25 mouse cellular contexts compared by ENCODE assay signal in genomic region chr15:23418158-23418557, GRCm38 (mm10).
A peak's percentile ranks its signal among the peaks of the same experiment; 100 is the strongest.
DNase-seq lines count a peak whose midpoint lies in the region; ATAC-seq and TF ChIP-seq lines count a peak whose summit lies in the region.
"Had no signal": no experiment of that assay in that cellular context is flagged by ENCODE, and none has a peak within 500 bp of the region (broad histone marks: within the 10 kb centered on the region; RNA-seq: fewer than 3 reads in every experiment).

No protein-coding gene starts in this region.

- peaks cover 3 to 4% of the 10 kb centered on the region in 2 experiments; a peak in 2 of 4 replicates for H3K4me1 ChIP-seq in MEL (ENCODE audit: control insufficient read depth in 1 of 2, insufficient read depth in 2 of 2, low read length in 2 of 2)
- H3K4me1 ChIP-seq in forebrain, embryonic 12.5 days: no peaks in the 10 kb centered on the region

- DNase-seq in MEL (ENCODE audit: low read depth, low spot score): peak; percentile 22
- DNase-seq in MEL-GATA-1-ER (ENCODE audit: extremely low read depth, low read depth): peak; percentile 15
- DNase-seq in brain, adult 2 months (ENCODE audit: low read depth, low spot score): peak; percentile 14
- no peak for DNase-seq in gastrocnemius, postnatal 4 days (ENCODE audit: low spot score in 2 of 2)
- DNase-seq in adrenal gland, adult 8-10 months: no peak
- DNase-seq: adrenal gland, adult 2 months; adrenal gland, postnatal 10 days; adrenal gland, postnatal 14 days; adrenal gland, postnatal 25 days; adrenal gland, postnatal 36 days; B cell, adult 2 months; cerebellum, adult 11 months; cerebellum, adult 11-12 months; cerebellum, adult 18-20 months; cerebellum, adult 2 months; cerebellum, adult 8-10 months; cerebellum, adult 9-10 months had no signal

- no peaks in the 10 kb centered on the region for H3K9me3 ChIP-seq in MEL (replicated peaks; ENCODE audit: insufficient read depth, low read length)
- no peaks in the 10 kb centered on the region for H3K9me3 ChIP-seq in forebrain, embryonic 12.5 days
- H3K9me3 ChIP-seq: G1E had no signal

- ATAC-seq in megakaryocyte, adult 5-6 weeks (ENCODE audit: poor library complexity, severe bottlenecking): no peak
- ATAC-seq in forebrain, embryonic 12.5 days (ENCODE audit: low FRiP score): no peak
- ATAC-seq: activated CD4-positive, CD25-positive, alpha-beta regulatory T cell, adult 4 months; CD4-positive, CD25-positive, alpha-beta regulatory T cell, adult 4 months; Patski had no signal

- no peak overlapping the region for H3ac ChIP-seq in myocyte (ENCODE audit: control insufficient read depth, insufficient read length)

- H3K4me2 ChIP-seq in myocyte (ENCODE audit: low read depth): no peak overlapping the region
- H3K4me2 ChIP-seq in forebrain, embryonic 12.5 days: no peak overlapping the region

- no peak for TF ChIP-seq POLR2A in MEL (IDR thresholded peaks at IDR 0.05; ENCODE audit: control insufficient read depth in 1 of 2, insufficient read depth in 1 of 2, low read depth in 1 of 2, low read length in 2 of 2, poor library complexity in 1 of 2)
- no peak for TF ChIP-seq POLR2A in myocyte (IDR thresholded peaks at IDR 0.05; ENCODE audit: insufficient read length, low read depth)

- H3K79me2 ChIP-seq in MEL (ENCODE audit: control insufficient read depth, insufficient read depth, low read length, poor library complexity) (no peaks in the 10 kb centered on the region), myocyte (ENCODE audit: control insufficient read depth, insufficient read depth) (no peaks in the 10 kb centered on the region)

- H3K27ac ChIP-seq in MEL (ENCODE audit: control insufficient read depth, low read depth, low read length): no peak overlapping the region
- no peak overlapping the region for H3K27ac ChIP-seq in forebrain, embryonic 12.5 days

- no peak overlapping the region for H3K9ac ChIP-seq in MEL (ENCODE audit: control insufficient read depth, low read depth, low read length, poor library complexity, severe bottlenecking)
- no peak overlapping the region for H3K9ac ChIP-seq in forebrain, embryonic 12.5 days

- TF ChIP-seq CTCF in MEL (IDR thresholded peaks at IDR 0.05 in 2 of 3, conservative IDR thresholded peaks at IDR 0.05 in 1 of 3; ENCODE audit: control insufficient read depth in 1 of 3, insufficient read depth in 1 of 3, low read depth in 2 of 3, low read length in 3 of 3, poor library complexity in 1 of 3, severe bottlenecking in 1 of 3): no peak

- H3K27me3 ChIP-seq in MEL (ENCODE audit: control insufficient read depth in 1 of 2, insufficient read depth in 2 of 2, low read length in 2 of 2) (no peaks in the 10 kb centered on the region), myocyte (ENCODE audit: control insufficient read depth, insufficient read depth, insufficient read length) (no peaks in the 10 kb centered on the region)
- H3K27me3 ChIP-seq in forebrain, embryonic 12.5 days: no peaks in the 10 kb centered on the region
- H3K27me3 ChIP-seq: CH12.LX, Patski had no signal

- peak; percentile 61 to 71 for TF ChIP-seq EP300 in MEL (IDR thresholded peaks at IDR 0.05; ENCODE audit: low read depth in 1 of 2, low read length in 2 of 2)

- TF ChIP-seq RAD21 in MEL (IDR thresholded peaks at IDR 0.05; ENCODE audit: low read depth, low read length): no peak

- H3K4me3 ChIP-seq in MEL (ENCODE audit: control insufficient read depth in 1 of 2, insufficient read depth in 1 of 2, low read depth in 2 of 2, low read length in 2 of 2) (no peak overlapping the region), myocyte (no peak overlapping the region)
- no peak overlapping the region for H3K4me3 ChIP-seq in forebrain, embryonic 12.5 days (replicated peaks)

- H3K36me3 ChIP-seq in MEL (ENCODE audit: control insufficient read depth in 1 of 2, insufficient read depth in 2 of 2, low read length in 2 of 2): no peaks in the 10 kb centered on the region
- H3K36me3 ChIP-seq in myocyte (ENCODE audit: control insufficient read depth, insufficient read depth): no peaks in the 10 kb centered on the region
- no peaks in the 10 kb centered on the region for H3K36me3 ChIP-seq in forebrain, embryonic 12.5 days (replicated peaks)
- H3K36me3 ChIP-seq: G1E had no signal

TF ChIP-seq in MEL, 35 proteins besides CTCF, POLR2A, EP300 and RAD21 (continues in another document):
- TF ChIP-seq RCOR1 (IDR thresholded peaks at IDR 0.05; ENCODE audit: low read depth, low read length) (peak; percentile 87), MAZ (IDR thresholded peaks at IDR 0.05; ENCODE audit: low read depth, low read length) (no peak), MAX (IDR thresholded peaks at IDR 0.05; ENCODE audit: low read length) (no peak), NRF1 (IDR thresholded peaks at IDR 0.05; ENCODE audit: insufficient read depth, low read depth, low read length, poor library complexity, severe bottlenecking) (no peak), BHLHE40 (IDR thresholded peaks at IDR 0.05; ENCODE audit: borderline replicate concordance, low read depth, low read length) (0 out of 2 replicates have a peak, but pooled peaks have one; percentile 22), MYC (IDR thresholded peaks at IDR 0.05; ENCODE audit: low read depth, low read length) (no peak), ZMIZ1 (IDR thresholded peaks at IDR 0.05; ENCODE audit: low read depth, low read length) (no peak), ZNF384 (IDR thresholded peaks at IDR 0.05; ENCODE audit: low read depth, low read length) (no peak), CHD2 (IDR thresholded peaks at IDR 0.05; ENCODE audit: low read length) (no peak), POLR2AphosphoS2 (IDR thresholded peaks at IDR 0.05; ENCODE audit: low read length) (no peak), USF2 (IDR thresholded peaks at IDR 0.05; ENCODE audit: borderline replicate concordance in 1 of 2, insufficient read depth in 1 of 2, low read depth in 1 of 2, low read length in 2 of 2) (no peak), NELFE (IDR thresholded peaks at IDR 0.05; ENCODE audit: low read depth, low read length) (no peak), CHD1 (IDR thresholded peaks at IDR 0.05; ENCODE audit: low read depth, low read length) (no peak), ZKSCAN1 (IDR thresholded peaks at IDR 0.05; ENCODE audit: low read depth, low read length) (no peak), TBP (IDR thresholded peaks at IDR 0.05; ENCODE audit: low read depth, low read length) (no peak), MXI1 (IDR thresholded peaks at IDR 0.05; ENCODE audit: low read depth, low read length) (no peak), MYB (IDR thresholded peaks at IDR 0.05; ENCODE audit: low read depth, low read length) (no peak), GABPA (IDR thresholded peaks at IDR 0.05; ENCODE audit: low read depth, low read length) (no peak), ETS1 (IDR thresholded peaks at IDR 0.05; ENCODE audit: low read depth, low read length) (peak; percentile 66), MEF2A (IDR thresholded peaks at IDR 0.05; ENCODE audit: extremely low read depth, insufficient replicate concordance, low read depth, low read length, poor library complexity, severe bottlenecking) (no peak), ZC3H11A (IDR thresholded peaks at IDR 0.05; ENCODE audit: low read depth, low read length) (no peak), KAT2A (conservative IDR thresholded peaks at IDR 0.05; ENCODE audit: low read depth, low read length) (no peak; the same call in 1 of the 2 replicates), E2F4 (IDR thresholded peaks at IDR 0.05; ENCODE audit: borderline replicate concordance, low read depth, low read length) (no peak), SIN3A (IDR thresholded peaks at IDR 0.05; ENCODE audit: low read length) (no peak)

TF ChIP-seq in myocyte, 11 proteins besides CTCF, POLR2A, EP300 and RAD21:
- TF ChIP-seq USF1 (IDR thresholded peaks at IDR 0.05; ENCODE audit: low read depth): no peak
- TF ChIP-seq MYOD1 (IDR thresholded peaks at IDR 0.05; ENCODE audit: control insufficient read depth in 1 of 3, insufficient read length in 2 of 3, low read depth in 2 of 3): peak in 2 of 3 experiments; percentile 49
- peak; percentile 60 for TF ChIP-seq TCF12 (IDR thresholded peaks at IDR 0.05; ENCODE audit: insufficient read depth, poor library complexity, severe bottlenecking)

Comparison
In these comparisons a context has a peak if more than half of its experiments do, and no peak if none do; other contexts are left out.
1. DNase-seq: peak in MEL (single experiment), MEL-GATA-1-ER (single experiment) and brain, adult 2 months (single experiment); none in gastrocnemius, postnatal 4 days (0 of 2) and adrenal gland, adult 8-10 months (single experiment).